Mouse (Mus musculus): Measurements from ENCODE around the gene Syk. TPM values are rescaled to one million over a fixed set of nuclear protein-coding genes. Genes with fewer than 3 reads are reported as not detected.

Gene Syk
- polyA plus RNA-seq, 1 experiment from 2014 or later, result 8.8 TPM

- WGBS, result 73% methylated on average over 12 of the region's 12 CpGs
- no peaks in the 10 kb centered on the region for H3K4me1 ChIP-seq (replicated peaks)
- no peak for ATAC-seq (ENCODE audit: insufficient number of reproducible peaks, low FRiP score)
Observed at GRCm38 (mm10) chr13:52654081-52654829, 71.3 kb downstream of the Syk start.

GRCm38 (mm10) chr13:52654830-52655308, 71.9 kb downstream of the Syk start:
- 22% methylated on average over 9 of the region's 9 CpGs for WGBS
- no peak for ATAC-seq (ENCODE audit: insufficient number of reproducible peaks, low FRiP score)

More at GRCm38 (mm10) chr13:52654081-52654829, 71.3 kb downstream of the Syk start:
- Histone ChIP-seq H3K27ac (ENCODE audit: poor library complexity, severe bottlenecking) (no peak overlapping the region), H3K4me2 (no peak overlapping the region), H3K4me3 (no peak overlapping the region), H3K9ac (no peak overlapping the region), H3K36me3 (no peaks in the 10 kb centered on the region), H3K9me3 (replicated peaks) (no peaks in the 10 kb centered on the region), H3K27me3 (replicated peaks) (peaks cover 25% of the 10 kb centered on the region)

GRCm38 (mm10) chr13:52657966-52658365, 75.0 kb downstream of the Syk start:
- Histone ChIP-seq H3K9ac (no peak overlapping the region), H3K4me3 (no peak overlapping the region), H3K4me2 (no peak overlapping the region), H3K36me3 (no peaks in the 10 kb centered on the region), H3K4me1 (replicated peaks) (no peaks in the 10 kb centered on the region), H3K9me3 (replicated peaks) (0 out of 2 replicates have a peak, but pooled peaks cover 6% of the 10 kb centered on the region), H3K27me3 (replicated peaks) (peaks cover 30% of the 10 kb centered on the region), H3K27ac (ENCODE audit: poor library complexity, severe bottlenecking) (no peak overlapping the region)
- WGBS, result 77% methylated on average over 7 of the region's 7 CpGs
- no peak for ATAC-seq (ENCODE audit: insufficient number of reproducible peaks, low FRiP score)

More at GRCm38 (mm10) chr13:52654830-52655308, 71.9 kb downstream of the Syk start:
- no peak overlapping the region for H3K9ac ChIP-seq
- no peaks in the 10 kb centered on the region for H3K4me1 ChIP-seq (replicated peaks)
- H3K27me3 ChIP-seq (replicated peaks), result peaks cover 26% of the 10 kb centered on the region
- H3K27ac ChIP-seq (ENCODE audit: poor library complexity, severe bottlenecking), result no peak overlapping the region
- no peak overlapping the region for H3K4me3 ChIP-seq
- no peaks in the 10 kb centered on the region for H3K9me3 ChIP-seq (replicated peaks)
- no peak overlapping the region for H3K4me2 ChIP-seq
- H3K36me3 ChIP-seq, result no peaks in the 10 kb centered on the region

GRCm38 (mm10) chr13:52658477-52658876, 75.5 kb downstream of the Syk start:
- H3K27me3 ChIP-seq (replicated peaks), result peaks cover 30% of the 10 kb centered on the region
- no peak overlapping the region for H3K27ac ChIP-seq (ENCODE audit: poor library complexity, severe bottlenecking)
- no peak overlapping the region for H3K4me3 ChIP-seq
- no peaks in the 10 kb centered on the region for H3K36me3 ChIP-seq
- WGBS, result 10% methylated on average over 8 of the region's 8 CpGs
- H3K4me2 ChIP-seq, result no peak overlapping the region
- ATAC-seq (ENCODE audit: insufficient number of reproducible peaks, low FRiP score), result no peak
- no peak overlapping the region for H3K9ac ChIP-seq
- H3K4me1 ChIP-seq (replicated peaks), result no peaks in the 10 kb centered on the region
- H3K9me3 ChIP-seq (replicated peaks), result 0 out of 2 replicates have a peak, but pooled peaks cover 8% of the 10 kb centered on the region

- Histone ChIP-seq H3K9me3 (replicated peaks) (0 out of 2 replicates have a peak, but pooled peaks cover 8% of the 10 kb centered on the region), H3K4me2 (no peak overlapping the region), H3K9ac (no peak overlapping the region), H3K4me3 (no peak overlapping the region), H3K4me1 (replicated peaks) (no peaks in the 10 kb centered on the region), H3K27me3 (replicated peaks) (peaks cover 30% of the 10 kb centered on the region), H3K36me3 (no peaks in the 10 kb centered on the region), H3K27ac (ENCODE audit: poor library complexity, severe bottlenecking) (no peak overlapping the region)
- no peak for ATAC-seq (ENCODE audit: insufficient number of reproducible peaks, low FRiP score)
- 69% methylated on average over 11 of the region's 11 CpGs for WGBS
Observed at GRCm38 (mm10) chr13:52659171-52659665, 76.2 kb downstream of the Syk start.

GRCm38 (mm10) chr13:52669889-52670288, 86.9 kb downstream of the Syk start:
- Histone ChIP-seq H3K4me1 (replicated peaks) (peaks cover 10% of the 10 kb centered on the region), H3K9me3 (replicated peaks) (peaks cover 9% of the 10 kb centered on the region; the same call in 1 of the 2 replicates), H3K9ac (no peak overlapping the region), H3K4me2 (no peak overlapping the region), H3K4me3 (no peak overlapping the region), H3K27me3 (replicated peaks) (peaks cover 4% of the 10 kb centered on the region; the same call in 1 of the 2 replicates), H3K27ac (ENCODE audit: poor library complexity, severe bottlenecking) (no peak overlapping the region), H3K36me3 (no peaks in the 10 kb centered on the region)
- ATAC-seq (ENCODE audit: insufficient number of reproducible peaks, low FRiP score), result no peak
- WGBS, result 66% methylated on average over 3 of the region's 3 CpGs

- Histone ChIP-seq H3K9ac (no peak overlapping the region), H3K4me3 (no peak overlapping the region), H3K36me3 (no peaks in the 10 kb centered on the region), H3K4me1 (replicated peaks) (peaks cover 10% of the 10 kb centered on the region), H3K27me3 (replicated peaks) (no peaks in the 10 kb centered on the region), H3K9me3 (replicated peaks) (peaks cover 15% of the 10 kb centered on the region; the same call in 1 of the 2 replicates), H3K27ac (ENCODE audit: poor library complexity, severe bottlenecking) (no peak overlapping the region), H3K4me2 (no peak overlapping the region)
- 51% methylated on average over 4 of the region's 4 CpGs for whole genome bisulfite sequencing
- ATAC-seq (ENCODE audit: insufficient number of reproducible peaks, low FRiP score), result no peak
Observed at GRCm38 (mm10) chr13:52673272-52673671, 90.3 kb downstream of the Syk start.

- WGBS, result 46% methylated on average over 4 of the region's 4 CpGs
Observed at GRCm38 (mm10) chr13:52673856-52674255, 90.9 kb downstream of the Syk start.

GRCm38 (mm10) chr13:52674839-52675238, 91.9 kb downstream of the Syk start:
- ATAC-seq (ENCODE audit: insufficient number of reproducible peaks, low FRiP score), result no peak
- peaks cover 10% of the 10 kb centered on the region for H3K4me1 ChIP-seq (replicated peaks)
- no peak overlapping the region for H3K27ac ChIP-seq (ENCODE audit: poor library complexity, severe bottlenecking)
- no peak overlapping the region for H3K4me2 ChIP-seq
- no peak overlapping the region for H3K4me3 ChIP-seq
- no peaks in the 10 kb centered on the region for H3K36me3 ChIP-seq
- 24% methylated on average over 12 of the region's 12 CpGs for WGBS
- H3K9ac ChIP-seq, result no peak overlapping the region
- H3K27me3 ChIP-seq (replicated peaks), result no peaks in the 10 kb centered on the region
- peaks cover 15% of the 10 kb centered on the region; the same call in 1 of the 2 replicates for H3K9me3 ChIP-seq (replicated peaks)

More at GRCm38 (mm10) chr13:52673856-52674255, 90.9 kb downstream of the Syk start:
- Histone ChIP-seq H3K9ac (no peak overlapping the region), H3K36me3 (no peaks in the 10 kb centered on the region), H3K4me1 (replicated peaks) (peaks cover 10% of the 10 kb centered on the region), H3K4me3 (no peak overlapping the region), H3K4me2 (no peak overlapping the region), H3K27ac (ENCODE audit: poor library complexity, severe bottlenecking) (no peak overlapping the region), H3K9me3 (replicated peaks) (peaks cover 15% of the 10 kb centered on the region; the same call in 1 of the 2 replicates), H3K27me3 (replicated peaks) (no peaks in the 10 kb centered on the region)
- ATAC-seq (ENCODE audit: insufficient number of reproducible peaks, low FRiP score), result no peak

- no peak for ATAC-seq (ENCODE audit: insufficient number of reproducible peaks, low FRiP score)
- Histone ChIP-seq H3K27ac (ENCODE audit: poor library complexity, severe bottlenecking) (no peak overlapping the region), H3K9ac (no peak overlapping the region), H3K4me1 (replicated peaks) (peaks cover 10% of the 10 kb centered on the region), H3K4me2 (no peak overlapping the region), H3K9me3 (replicated peaks) (peaks cover 15% of the 10 kb centered on the region; the same call in 1 of the 2 replicates), H3K27me3 (replicated peaks) (no peaks in the 10 kb centered on the region), H3K4me3 (no peak overlapping the region), H3K36me3 (no peaks in the 10 kb centered on the region)
- WGBS, result 80% methylated on average over 8 of the region's 8 CpGs
Observed at GRCm38 (mm10) chr13:52675526-52676294, 92.7 kb downstream of the Syk start.

All from heart, embryonic 12.5 days (tissue).